Mouse (Mus musculus): ENCODE data around the gene Tgif2. TPM values are rescaled to one million over a fixed set of nuclear protein-coding genes. Genes with fewer than 3 reads are reported as not detected.
A peak's percentile ranks its signal among the peaks of the same experiment; 100 is the strongest.
"Not testable (repeated sequence)": the region's sequence is repeated elsewhere in the genome, so short reads cannot be mapped to it uniquely, and the experiment has no call there.

Gene Tgif2
- total and polyA plus RNA-seq, 2 experiments: 0.28 to 0.77 TPM

- DNase-seq (ENCODE audit: extremely low read depth, low read depth, low spot score): no peak
- TF ChIP-seq POLR2A (IDR thresholded peaks at IDR 0.05; ENCODE audit: extremely low read depth, insufficient read depth, low read length): no peak
- TF ChIP-seq CTCF (IDR thresholded peaks at IDR 0.05; ENCODE audit: low read depth, low read length): no peak
- Histone ChIP-seq H3K4me3 (ENCODE audit: insufficient read depth, low read depth, low read length) (no peak overlapping the region), H3K79me2 (ENCODE audit: control insufficient read depth, insufficient read depth, low read length) (no peaks in the 10 kb centered on the region), H3K27ac (replicated peaks; ENCODE audit: insufficient read depth, low read depth, low read length) (no peak overlapping the region), H3K36me3 (ENCODE audit: control insufficient read depth, insufficient read depth, low read length) (no peaks in the 10 kb centered on the region), H3K27me3 (ENCODE audit: control insufficient read depth, insufficient read depth, low read length) (no peaks in the 10 kb centered on the region), H3K9ac (ENCODE audit: low read depth, low read length) (no peak overlapping the region), H3K4me1 (ENCODE audit: control insufficient read depth, insufficient read depth, low read length) (peaks cover 1% of the 10 kb centered on the region; the same call in 1 of the 2 replicates)
- 81% methylated on average over 3 of the region's 3 CpGs for WGBS
Measured at GRCm38 (mm10) chr2:156815412-156815811, 24.4 kb upstream of the Tgif2 start.

GRCm38 (mm10) chr2:156816116-156816515, 23.7 kb upstream of the Tgif2 start:
- Histone ChIP-seq H3K27me3 (ENCODE audit: control insufficient read depth, insufficient read depth, low read length) (no peaks in the 10 kb centered on the region), H3K4me1 (ENCODE audit: control insufficient read depth, insufficient read depth, low read length) (peaks cover 1% of the 10 kb centered on the region; the same call in 1 of the 2 replicates), H3K27ac (replicated peaks; ENCODE audit: insufficient read depth, low read depth, low read length) (no peak overlapping the region), H3K4me3 (ENCODE audit: insufficient read depth, low read depth, low read length) (no peak overlapping the region), H3K9ac (ENCODE audit: low read depth, low read length) (no peak overlapping the region), H3K79me2 (ENCODE audit: control insufficient read depth, insufficient read depth, low read length) (no peaks in the 10 kb centered on the region), H3K36me3 (ENCODE audit: control insufficient read depth, insufficient read depth, low read length) (no peaks in the 10 kb centered on the region)
- DNase-seq (ENCODE audit: extremely low read depth, low read depth, low spot score): no peak
- TF ChIP-seq CTCF (IDR thresholded peaks at IDR 0.05; ENCODE audit: low read depth, low read length) (no peak), POLR2A (IDR thresholded peaks at IDR 0.05; ENCODE audit: extremely low read depth, insufficient read depth, low read length) (no peak)
- WGBS: 95% methylated on average over 1 of the region's 1 CpGs

GRCm38 (mm10) chr2:156825128-156825527, 14.7 kb upstream of the Tgif2 start:
- 91% methylated on average over 6 of the region's 6 CpGs for WGBS
- H3K27ac ChIP-seq (replicated peaks; ENCODE audit: insufficient read depth, low read depth, low read length): not testable (repeated sequence)

DNA sequence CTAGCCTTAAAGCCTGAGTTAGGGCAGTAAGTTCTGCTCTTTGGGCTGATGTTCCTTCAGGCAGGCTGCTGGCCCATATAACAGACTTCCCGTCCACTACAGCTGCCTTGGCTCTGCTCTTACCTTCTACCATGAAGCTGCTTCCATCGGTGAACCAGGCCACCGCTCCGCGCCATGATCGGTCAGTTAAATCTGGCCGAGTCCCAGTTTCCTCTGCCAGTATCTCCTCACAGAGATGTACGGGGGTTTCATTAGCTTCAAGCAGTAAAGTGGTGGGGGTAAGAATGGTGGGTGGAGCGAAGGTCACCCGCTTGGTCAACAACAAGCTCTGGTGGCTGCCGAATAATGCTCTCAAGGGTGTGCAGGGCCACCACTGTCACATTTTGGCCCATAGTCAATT, 5.5 kb upstream of the Tgif2 start:
- 93% methylated on average over 11 of the region's 11 CpGs for WGBS

More at GRCm38 (mm10) chr2:156825128-156825527, 14.7 kb upstream of the Tgif2 start:
- not testable (repeated sequence) for H3K4me3 ChIP-seq (ENCODE audit: insufficient read depth, low read depth, low read length); H3K27me3 ChIP-seq (ENCODE audit: control insufficient read depth, insufficient read depth, low read length); H3K9ac ChIP-seq (ENCODE audit: low read depth, low read length); H3K79me2 ChIP-seq (ENCODE audit: control insufficient read depth, insufficient read depth, low read length); H3K4me1 ChIP-seq (ENCODE audit: control insufficient read depth, insufficient read depth, low read length); DNase-seq (ENCODE audit: extremely low read depth, low read depth, low spot score); H3K36me3 ChIP-seq (ENCODE audit: control insufficient read depth, insufficient read depth, low read length)

DNA sequence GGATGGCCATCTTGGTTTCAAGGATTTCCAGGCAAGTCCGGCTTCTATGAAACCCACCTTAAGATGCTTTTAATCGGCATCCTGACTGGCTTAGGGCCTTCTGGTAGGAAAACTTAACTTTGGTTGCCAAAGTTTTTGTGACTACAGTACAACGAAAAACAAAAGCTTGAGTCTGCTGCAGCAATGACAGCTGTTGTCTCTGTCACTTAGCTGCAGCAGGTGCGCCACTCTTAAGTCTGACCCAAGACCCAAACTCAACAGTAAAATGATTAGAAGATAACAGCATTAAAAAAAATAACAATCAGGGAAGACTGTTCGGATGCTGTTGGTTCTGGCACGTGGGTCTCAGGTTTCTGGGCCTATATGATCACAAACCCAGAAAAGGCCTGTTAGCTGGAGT, 968 bp upstream of the Tgif2 start:
- H3K4me1 ChIP-seq (ENCODE audit: control insufficient read depth, insufficient read depth, low read length): peaks cover 2% of the 10 kb centered on the region
- no peak overlapping the region for H3K9ac ChIP-seq (ENCODE audit: low read depth, low read length)
- H3K27ac ChIP-seq (replicated peaks; ENCODE audit: insufficient read depth, low read depth, low read length): no peak overlapping the region

More for the DNA sequence above, 5.5 kb upstream of the Tgif2 start:
- no peak for TF ChIP-seq CTCF (IDR thresholded peaks at IDR 0.05; ENCODE audit: low read depth, low read length)
- no peak for TF ChIP-seq POLR2A (IDR thresholded peaks at IDR 0.05; ENCODE audit: extremely low read depth, insufficient read depth, low read length)
- Histone ChIP-seq H3K27me3 (ENCODE audit: control insufficient read depth, insufficient read depth, low read length) (no peaks in the 10 kb centered on the region), H3K4me1 (ENCODE audit: control insufficient read depth, insufficient read depth, low read length) (no peaks in the 10 kb centered on the region), H3K36me3 (ENCODE audit: control insufficient read depth, insufficient read depth, low read length) (no peaks in the 10 kb centered on the region), H3K4me3 (ENCODE audit: insufficient read depth, low read depth, low read length) (no peak overlapping the region), H3K79me2 (ENCODE audit: control insufficient read depth, insufficient read depth, low read length) (no peaks in the 10 kb centered on the region), H3K9ac (ENCODE audit: low read depth, low read length) (no peak overlapping the region), H3K27ac (replicated peaks; ENCODE audit: insufficient read depth, low read depth, low read length) (no peak overlapping the region)
- no peak for DNase-seq (ENCODE audit: extremely low read depth, low read depth, low spot score)

DNA sequence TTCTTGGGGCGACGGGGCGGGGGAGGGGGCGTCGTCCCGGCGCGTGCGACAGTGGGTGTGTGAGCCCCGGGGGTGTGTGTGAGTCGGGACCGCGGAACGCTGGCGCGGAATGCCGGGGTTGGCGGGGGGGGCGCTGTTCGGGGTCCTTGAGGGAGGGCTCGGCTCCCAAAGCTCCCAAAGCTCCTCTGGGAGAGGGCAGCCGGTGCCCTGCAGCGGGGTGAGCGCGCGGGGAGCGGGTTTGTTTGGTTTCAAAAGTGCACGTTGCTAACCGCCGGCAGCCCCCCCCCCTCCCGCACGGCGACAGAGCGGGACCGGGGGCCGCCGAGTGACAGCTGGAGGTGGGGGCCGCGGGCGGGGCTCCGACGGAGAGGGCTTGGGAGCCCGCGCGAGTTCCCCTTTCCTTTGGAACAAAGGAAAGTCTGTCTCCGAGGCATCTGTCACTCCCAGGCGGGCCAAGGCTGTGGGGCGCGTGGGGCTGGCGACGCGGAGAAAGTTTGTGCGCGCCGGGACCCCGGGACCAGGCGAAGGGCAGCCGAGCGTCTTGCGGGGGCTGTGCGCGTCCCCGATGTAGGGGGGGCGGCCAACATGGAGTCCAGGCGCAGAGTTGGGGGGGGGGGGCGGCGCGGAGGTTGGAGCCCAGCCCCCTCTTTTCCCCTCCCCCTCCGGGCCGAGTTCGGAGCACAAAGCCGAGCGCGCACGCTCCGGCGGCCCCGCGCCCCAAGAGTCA, 657 bp downstream of the Tgif2 start:
- Histone ChIP-seq H3K36me3 (ENCODE audit: control insufficient read depth, insufficient read depth, low read length) (no peaks in the 10 kb centered on the region), H3K79me2 (ENCODE audit: control insufficient read depth, insufficient read depth, low read length) (no peaks in the 10 kb centered on the region), H3K4me1 (ENCODE audit: control insufficient read depth, insufficient read depth, low read length) (peaks cover 2% of the 10 kb centered on the region), H3K27ac (replicated peaks; ENCODE audit: insufficient read depth, low read depth, low read length) (no peak overlapping the region), H3K9ac (ENCODE audit: low read depth, low read length) (peak overlapping the region; percentile 67), H3K4me3 (ENCODE audit: insufficient read depth, low read depth, low read length) (peak overlapping the region; percentile 54), H3K27me3 (ENCODE audit: control insufficient read depth, insufficient read depth, low read length) (peaks cover 11% of the 10 kb centered on the region)
- DNase-seq (ENCODE audit: extremely low read depth, low read depth, low spot score): no peak
- 1% methylated on average over 64 of the region's 79 CpGs for WGBS
- no peak for TF ChIP-seq CTCF (IDR thresholded peaks at IDR 0.05; ENCODE audit: low read depth, low read length)
- no peak for TF ChIP-seq POLR2A (IDR thresholded peaks at IDR 0.05; ENCODE audit: extremely low read depth, insufficient read depth, low read length)

More for the DNA sequence above, 968 bp upstream of the Tgif2 start:
- no peak for TF ChIP-seq POLR2A (IDR thresholded peaks at IDR 0.05; ENCODE audit: extremely low read depth, insufficient read depth, low read length)
- Histone ChIP-seq H3K4me3 (ENCODE audit: insufficient read depth, low read depth, low read length) (no peak overlapping the region), H3K36me3 (ENCODE audit: control insufficient read depth, insufficient read depth, low read length) (no peaks in the 10 kb centered on the region), H3K27me3 (ENCODE audit: control insufficient read depth, insufficient read depth, low read length) (peaks cover 11% of the 10 kb centered on the region), H3K79me2 (ENCODE audit: control insufficient read depth, insufficient read depth, low read length) (no peaks in the 10 kb centered on the region)
- WGBS: 83% methylated on average over 6 of the region's 6 CpGs
- DNase-seq (ENCODE audit: extremely low read depth, low read depth, low spot score): no peak
